Mouse (Mus musculus) embryonic facial prominence, embryonic 13.5 days (tissue): Measurements from ENCODE around the gene Pdlim5. TPM values are rescaled to one million over a fixed set of nuclear protein-coding genes. Genes with fewer than 3 reads are reported as not detected.
"Not testable (repeated sequence)": the region's sequence is repeated elsewhere in the genome, so short reads cannot be mapped to it uniquely, and the experiment has no call there.

Source experiments
- ATAC-seq: fragments of 200-750 bp; cut with Nextera tagmentation; 2 replicates; pipeline ENCODE4 v1.8.0; 2017; ENCODE audit warnings: low read depth; ENCODE audit not compliant: insufficient number of reproducible peaks, insufficient read depth, low FRiP score, low TSS enrichment
- H3K27ac ChIP-seq: fragments of 300-500 bp; sonication (generic); 2 replicates; pipeline ENCODE4 v1.5.1; 2015; ENCODE audit warnings: moderate library complexity, mild to moderate bottlenecking, inconsistent platforms
- H3K27me3 ChIP-seq: fragments of 300-500 bp; sonication (generic); 2 replicates; pipeline ENCODE4 v1.6.1; 2015; ENCODE audit warnings: mild to moderate bottlenecking, inconsistent platforms
- H3K36me3 ChIP-seq: fragments of 300-500 bp; sonication (generic); 2 replicates; pipeline ENCODE4 v1.6.1; 2015; ENCODE audit warnings: mild to moderate bottlenecking, inconsistent platforms
- H3K4me1 ChIP-seq: fragments of 300-500 bp; sonication (generic); 2 replicates; pipeline ENCODE4 v1.6.1; 2015; ENCODE audit warnings: inconsistent platforms
- H3K4me2 ChIP-seq: fragments of 300-500 bp; sonication (generic); 2 replicates; pipeline ENCODE4 v1.6.1; 2015; ENCODE audit warnings: moderate library complexity, mild to moderate bottlenecking, inconsistent platforms
- H3K4me3 ChIP-seq: fragments of 300-500 bp; sonication (generic); 2 replicates; pipeline ENCODE4 v1.5.1; 2015; ENCODE audit warnings: mild to moderate bottlenecking, inconsistent platforms
- H3K9ac ChIP-seq: fragments of 300-500 bp; sonication (generic); 2 replicates; pipeline ENCODE4 v1.6.1; 2015; ENCODE audit warnings: mild to moderate bottlenecking, inconsistent platforms
- H3K9me3 ChIP-seq: fragments of 300-500 bp; sonication (generic); 2 replicates; pipeline ENCODE4 v1.6.1; 2016; ENCODE audit warnings: inconsistent platforms
- WGBS: fragments of 180-500 bp; shearing (Covaris S2); methylation state at CpG from one replicate; pipeline ENCODE4 v1.1.7; 2015; ENCODE audit warnings: mixed read lengths; 5-methylcytosine and 5-hydroxymethylcytosine counted together
- polyA plus RNA-seq: library from polyadenylated mRNA; unstranded; fragments of >200 nt; fragmentation: Nextera tagmentation; extraction: Ambion mirVana; gene quantifications from 2 replicates; pipeline ENCODE4 v1.2.1, GENCODE M21; 2015

Gene Pdlim5
- polyA plus RNA-seq, result 17.6 and 19.8 TPM in 2 replicates

DNA sequence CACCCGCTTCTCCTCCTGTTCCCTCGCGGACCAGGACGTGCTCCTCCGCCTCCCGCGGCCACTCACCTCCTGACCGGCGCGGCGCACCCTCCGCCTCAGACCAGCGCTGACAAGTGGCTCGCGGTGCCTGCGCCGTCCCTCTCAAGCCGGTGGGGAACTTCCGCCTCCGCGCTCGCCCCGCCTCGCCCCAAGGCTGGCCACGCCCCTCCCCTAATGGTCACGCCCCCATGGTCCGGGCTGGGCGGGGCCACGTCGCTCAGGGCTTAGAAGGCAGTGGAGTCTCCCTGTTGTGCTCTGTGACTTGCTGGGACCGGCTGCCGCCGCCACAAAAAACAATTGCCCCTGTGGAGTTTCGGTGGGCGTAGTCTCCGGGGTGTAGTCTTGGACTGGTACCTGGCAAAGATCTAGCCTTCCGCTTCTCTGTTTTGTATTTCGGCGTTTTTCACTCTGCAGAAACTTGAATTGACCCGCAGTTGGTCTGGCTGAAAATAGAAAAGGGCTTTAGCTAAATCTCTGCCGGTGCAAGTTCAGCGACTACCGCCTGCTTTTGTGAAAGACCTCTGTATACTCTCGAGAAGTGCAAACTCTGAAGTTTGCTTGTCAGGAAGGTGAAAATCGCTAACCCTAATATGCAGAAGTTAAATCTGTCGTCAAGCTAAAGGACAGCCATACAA is at the start of gene Pdlim5:
Pdlim5 (minus strand) TSS at position 177 of the 674 bp plus-strand sequence.
- Histone ChIP-seq H3K27ac (peak within 1 kb of the TSS; percentile 60; the same call in 1 of the 2 replicates), H3K9ac (peak within 1 kb of the TSS; percentile 74)
- under 1% methylated on average over 43 of the region's 46 CpGs for WGBS

GRCm38 (mm10) chr3:142443710-142444043 is 48.2 kb upstream of the Pdlim5 start:
- no peak for ATAC-seq
- H3K27ac ChIP-seq, result no peak overlapping the region
- no peak overlapping the region for H3K4me3 ChIP-seq
- peak overlapping the region; percentile 22 for H3K4me2 ChIP-seq
- no peaks in the 10 kb centered on the region for H3K36me3 ChIP-seq
- WGBS, result 37% methylated on average over 4 of the region's 4 CpGs
- no peaks in the 10 kb centered on the region for H3K27me3 ChIP-seq
- H3K4me1 ChIP-seq, result peaks cover 26% of the 10 kb centered on the region
- no peak overlapping the region for H3K9ac ChIP-seq
- no peaks in the 10 kb centered on the region for H3K9me3 ChIP-seq

More for the DNA sequence above, at the start of gene Pdlim5:
- peaks cover 12% of the 10 kb centered on the region for H3K4me1 ChIP-seq
- H3K27me3 ChIP-seq, result 0 out of 2 replicates have a peak, but pooled peaks cover 12% of the 10 kb centered on the region
- H3K36me3 ChIP-seq, result no peaks in the 10 kb centered on the region
- ATAC-seq, result peak; percentile 97
- peak within 1 kb of the TSS; percentile 72 for H3K4me3 ChIP-seq
- peak within 1 kb of the TSS; percentile 74 for H3K4me2 ChIP-seq
- H3K9me3 ChIP-seq, result no peaks in the 10 kb centered on the region

GRCm38 (mm10) chr3:142443006-142443709 is 47.7 kb upstream of the Pdlim5 start:
- Histone ChIP-seq H3K9me3 (no peaks in the 10 kb centered on the region), H3K9ac (no peak overlapping the region), H3K4me1 (peaks cover 26% of the 10 kb centered on the region), H3K4me3 (no peak overlapping the region), H3K27ac (no peak overlapping the region), H3K4me2 (peak overlapping the region; percentile 22), H3K36me3 (no peaks in the 10 kb centered on the region), H3K27me3 (no peaks in the 10 kb centered on the region)
- 9% methylated on average over 12 of the region's 12 CpGs for WGBS
- no peak for ATAC-seq

GRCm38 (mm10) chr3:142442161-142442560 is 46.7 kb upstream of the Pdlim5 start:
- Histone ChIP-seq H3K4me2 (no peak overlapping the region), H3K4me3 (no peak overlapping the region), H3K27ac (no peak overlapping the region), H3K9ac (no peak overlapping the region), H3K4me1 (peaks cover 21% of the 10 kb centered on the region), H3K36me3 (no peaks in the 10 kb centered on the region), H3K27me3 (no peaks in the 10 kb centered on the region), H3K9me3 (no peaks in the 10 kb centered on the region)
- no peak for ATAC-seq
- WGBS, result 77% methylated on average over 7 of the region's 7 CpGs

DNA sequence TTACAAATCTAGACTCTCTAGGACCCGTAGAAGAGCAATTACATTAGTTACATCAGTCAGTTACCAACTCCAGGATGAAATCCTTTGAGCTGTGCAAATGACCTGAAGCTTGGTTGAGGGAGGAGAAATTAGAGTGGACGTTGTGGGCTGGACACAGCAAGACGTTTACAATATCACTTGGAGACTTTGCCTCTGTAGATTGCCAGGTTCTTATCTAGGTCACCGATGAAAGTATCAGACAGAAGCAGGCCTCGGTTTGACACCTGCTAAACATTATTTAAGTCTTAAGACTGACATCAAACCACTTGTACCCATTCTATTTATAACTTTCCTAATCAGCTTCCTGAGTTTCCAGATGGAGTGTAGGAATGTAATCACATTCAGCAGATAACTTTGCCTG is 45.6 kb upstream of the Pdlim5 start:
- no peak overlapping the region for H3K4me3 ChIP-seq
- no peaks in the 10 kb centered on the region for H3K9me3 ChIP-seq
- no peak for ATAC-seq
- WGBS, result 56% methylated on average over 5 of the region's 5 CpGs
- H3K27me3 ChIP-seq, result no peaks in the 10 kb centered on the region
- peaks cover 25% of the 10 kb centered on the region for H3K4me1 ChIP-seq
- no peak overlapping the region for H3K27ac ChIP-seq
- H3K9ac ChIP-seq, result no peak overlapping the region
- H3K4me2 ChIP-seq, result no peak overlapping the region
- H3K36me3 ChIP-seq, result no peaks in the 10 kb centered on the region

GRCm38 (mm10) chr3:142440191-142440590 is 44.7 kb upstream of the Pdlim5 start:
- no peak overlapping the region for H3K4me2 ChIP-seq
- H3K36me3 ChIP-seq, result no peaks in the 10 kb centered on the region
- ATAC-seq, result no peak
- H3K9me3 ChIP-seq, result no peaks in the 10 kb centered on the region
- no peaks in the 10 kb centered on the region for H3K27me3 ChIP-seq
- H3K4me1 ChIP-seq, result peaks cover 26% of the 10 kb centered on the region
- no peak overlapping the region for H3K4me3 ChIP-seq
- no peak overlapping the region for H3K27ac ChIP-seq
- WGBS, result 33% methylated on average over 4 of the region's 4 CpGs
- H3K9ac ChIP-seq, result no peak overlapping the region

- H3K27me3 ChIP-seq, result no peaks in the 10 kb centered on the region
- H3K36me3 ChIP-seq, result no peaks in the 10 kb centered on the region
- ATAC-seq, result no peak
- 53% methylated on average over 7 of the region's 7 CpGs for WGBS
- H3K4me3 ChIP-seq, result no peak overlapping the region
- no peak overlapping the region for H3K4me2 ChIP-seq
- no peak overlapping the region for H3K9ac ChIP-seq
- H3K9me3 ChIP-seq, result no peaks in the 10 kb centered on the region
- H3K4me1 ChIP-seq, result peaks cover 26% of the 10 kb centered on the region
- H3K27ac ChIP-seq, result no peak overlapping the region
These were observed 44.1 kb upstream of the Pdlim5 start for GRCm38 (mm10) chr3:142439591-142440093.

- not testable (repeated sequence) for H3K27ac ChIP-seq, ATAC-seq, H3K9me3 ChIP-seq, H3K9ac ChIP-seq, H3K36me3 ChIP-seq, H3K4me2 ChIP-seq, H3K27me3 ChIP-seq, H3K4me3 ChIP-seq
- peaks cover 25% of the 10 kb centered on the region for H3K4me1 ChIP-seq
- 92% methylated on average over 8 of the region's 8 CpGs for WGBS
These were observed 43.1 kb upstream of the Pdlim5 start for GRCm38 (mm10) chr3:142438630-142439029.

GRCm38 (mm10) chr3:142436824-142437223 is 41.3 kb upstream of the Pdlim5 start:
- no peak overlapping the region for H3K27ac ChIP-seq
- WGBS, result 37% methylated on average over 6 of the region's 6 CpGs

GRCm38 (mm10) chr3:142436212-142436611 is 40.7 kb upstream of the Pdlim5 start:
- no peak overlapping the region for H3K4me3 ChIP-seq
- no peaks in the 10 kb centered on the region for H3K27me3 ChIP-seq
- H3K4me1 ChIP-seq, result peaks cover 17% of the 10 kb centered on the region
- no peak overlapping the region for H3K27ac ChIP-seq
- no peak for ATAC-seq
- H3K9me3 ChIP-seq, result no peaks in the 10 kb centered on the region
- no peaks in the 10 kb centered on the region for H3K36me3 ChIP-seq
- H3K9ac ChIP-seq, result 0 out of 2 replicates have a peak overlapping the region, but pooled peaks have one; percentile 11
- H3K4me2 ChIP-seq, result no peak overlapping the region
- WGBS, result 38% methylated on average over 5 of the region's 5 CpGs

More at GRCm38 (mm10) chr3:142436824-142437223, 41.3 kb upstream of the Pdlim5 start:
- no peak overlapping the region for H3K4me2 ChIP-seq
- H3K4me3 ChIP-seq, result no peak overlapping the region
- H3K36me3 ChIP-seq, result no peaks in the 10 kb centered on the region
- H3K9me3 ChIP-seq, result no peaks in the 10 kb centered on the region
- no peaks in the 10 kb centered on the region for H3K27me3 ChIP-seq
- 0 out of 2 replicates have a peak overlapping the region, but pooled peaks have one; percentile 11 for H3K9ac ChIP-seq
- peaks cover 17% of the 10 kb centered on the region for H3K4me1 ChIP-seq
- no peak for ATAC-seq

DNA sequence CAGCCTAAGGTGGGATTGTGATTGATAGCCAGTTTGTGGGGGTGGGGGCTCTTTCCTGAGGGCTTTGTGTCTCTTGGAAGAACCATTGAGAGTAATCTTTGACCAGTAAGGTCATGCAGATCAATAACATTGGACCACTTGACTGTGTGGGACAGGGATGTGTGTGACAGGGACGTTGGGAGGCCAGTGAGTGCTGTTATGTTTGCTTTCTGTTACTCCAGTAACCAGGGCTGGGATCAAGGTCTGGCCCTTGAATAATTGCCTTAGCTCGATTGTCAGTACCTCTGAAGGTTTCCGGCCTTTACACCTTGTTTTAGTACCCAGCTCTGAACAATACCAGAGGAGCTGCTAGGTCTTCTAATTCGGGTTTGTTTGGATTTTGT is 39.3 kb upstream of the Pdlim5 start:
- H3K27ac ChIP-seq, result no peak overlapping the region
- 77% methylated on average over 4 of the region's 4 CpGs for WGBS
- no peak for ATAC-seq

More for the DNA sequence above, 39.3 kb upstream of the Pdlim5 start:
- no peak overlapping the region for H3K4me3 ChIP-seq
- no peaks in the 10 kb centered on the region for H3K27me3 ChIP-seq
- H3K36me3 ChIP-seq, result no peaks in the 10 kb centered on the region
- no peak overlapping the region for H3K9ac ChIP-seq
- H3K4me1 ChIP-seq, result peaks cover 10% of the 10 kb centered on the region
- no peak overlapping the region for H3K4me2 ChIP-seq
- no peaks in the 10 kb centered on the region for H3K9me3 ChIP-seq
